Mouse (Mus musculus) hindbrain, embryonic 13.5 days (tissue): ENCODE data around the gene Gm43552. TPM values are rescaled to one million over a fixed set of nuclear protein-coding genes. Genes with fewer than 3 reads are reported as not detected.
"Not testable (repeated sequence)": the region's sequence is repeated elsewhere in the genome, so short reads cannot be mapped to it uniquely, and the experiment has no call there.

Experiments
- ATAC-seq: fragments of 200-750 bp; cut with Nextera tagmentation; 2 replicates; pipeline ENCODE4 v1.8.0; 2017; ENCODE audit warnings: moderate TSS enrichment; ENCODE audit not compliant: low FRiP score
- H3K27ac ChIP-seq: fragments of 300-500 bp; sonication (generic); 2 replicates; pipeline ENCODE4 v1.5.1; 2015; ENCODE audit warnings: inconsistent platforms, mild to moderate bottlenecking, moderate library complexity
- H3K27me3 ChIP-seq: fragments of 300-500 bp; sonication (generic); 2 replicates; pipeline ENCODE4 v1.6.1; 2015; ENCODE audit warnings: mild to moderate bottlenecking, inconsistent platforms
- H3K36me3 ChIP-seq: fragments of 300-500 bp; sonication (generic); 2 replicates; pipeline ENCODE4 v1.6.1; 2015; ENCODE audit warnings: mild to moderate bottlenecking, inconsistent platforms
- H3K4me1 ChIP-seq: fragments of 300-500 bp; sonication (generic); replicated peaks from 2 replicates; pipeline ENCODE4 v1.6.1; 2015; ENCODE audit warnings: inconsistent platforms
- H3K4me2 ChIP-seq: fragments of 300-500 bp; sonication (generic); 2 replicates; pipeline ENCODE4 v1.6.1; 2015; ENCODE audit warnings: inconsistent platforms, mild to moderate bottlenecking, moderate library complexity
- H3K4me3 ChIP-seq: fragments of 300-500 bp; sonication (generic); 2 replicates; pipeline ENCODE4 v1.5.1; 2015; ENCODE audit warnings: mild to moderate bottlenecking, inconsistent platforms
- H3K9ac ChIP-seq: fragments of 300-500 bp; sonication (generic); 2 replicates; pipeline ENCODE4 v1.6.1; 2015; ENCODE audit warnings: mild to moderate bottlenecking, inconsistent platforms
- H3K9me3 ChIP-seq: fragments of 300-500 bp; sonication (generic); 2 replicates; pipeline ENCODE4 v1.6.1; 2016; ENCODE audit warnings: inconsistent platforms
- WGBS: fragments of 180-500 bp; shearing (Covaris S2); methylation state at CpG from one replicate; pipeline ENCODE4 v1.1.7; 2015; 5-methylcytosine and 5-hydroxymethylcytosine counted together
- polyA plus RNA-seq: library from polyadenylated mRNA; unstranded; fragments of >200 nt; fragmentation: Nextera tagmentation; extraction: Ambion mirVana; gene quantifications from 2 replicates; pipeline ENCODE4 v1.2.1, GENCODE M21; 2015

The Gm43552 gene
- polyA plus RNA-seq, 1 experiment from 2014 or later, result 2.7 TPM

GRCm38 (mm10) chr5:65487381-65487780 lies 5.3 kb downstream of the Gm43552 start:
- Histone ChIP-seq H3K4me2 (no peak overlapping the region), H3K36me3 (no peaks in the 10 kb centered on the region; the same call in 1 of the 2 replicates), H3K27me3 (no peaks in the 10 kb centered on the region), H3K27ac (no peak overlapping the region), H3K9ac (no peak overlapping the region), H3K4me1 (peaks cover 36% of the 10 kb centered on the region), H3K9me3 (no peaks in the 10 kb centered on the region), H3K4me3 (no peak overlapping the region)
- 80% methylated on average over 10 of the region's 10 CpGs for whole genome bisulfite sequencing
- no peak for ATAC-seq

GRCm38 (mm10) chr5:65486514-65486913 lies 6.1 kb downstream of the Gm43552 start:
- peaks cover 34% of the 10 kb centered on the region for H3K4me1 ChIP-seq
- H3K9me3 ChIP-seq, result no peaks in the 10 kb centered on the region
- no peaks in the 10 kb centered on the region for H3K27me3 ChIP-seq
- no peak for ATAC-seq
- H3K27ac ChIP-seq, result no peak overlapping the region
- no peak overlapping the region for H3K4me2 ChIP-seq
- H3K4me3 ChIP-seq, result no peak overlapping the region
- H3K9ac ChIP-seq, result no peak overlapping the region
- no peaks in the 10 kb centered on the region; the same call in 1 of the 2 replicates for H3K36me3 ChIP-seq
- WGBS, result 86% methylated on average over 2 of the region's 2 CpGs

- H3K36me3 ChIP-seq, result no peaks in the 10 kb centered on the region
- H3K4me2 ChIP-seq, result no peak overlapping the region
- no peak overlapping the region for H3K27ac ChIP-seq
- no peaks in the 10 kb centered on the region for H3K27me3 ChIP-seq
- no peak overlapping the region for H3K4me3 ChIP-seq
- 90% methylated on average over 4 of the region's 4 CpGs for WGBS
- peaks cover 7% of the 10 kb centered on the region; the same call in 1 of the 2 replicates for H3K4me1 ChIP-seq
- H3K9ac ChIP-seq, result no peak overlapping the region
- ATAC-seq, result no peak
- H3K9me3 ChIP-seq, result no peaks in the 10 kb centered on the region
Observed at GRCm38 (mm10) chr5:65482996-65483395, 9.6 kb downstream of the Gm43552 start.

- Histone ChIP-seq H3K9ac (no peak overlapping the region), H3K27me3 (no peaks in the 10 kb centered on the region), H3K36me3 (no peaks in the 10 kb centered on the region), H3K9me3 (no peaks in the 10 kb centered on the region), H3K27ac (no peak overlapping the region), H3K4me1 (no peaks in the 10 kb centered on the region), H3K4me3 (no peak overlapping the region), H3K4me2 (no peak overlapping the region)
- ATAC-seq, result no peak
- 86% methylated on average over 4 of the region's 4 CpGs for WGBS
Observed at GRCm38 (mm10) chr5:65480511-65480910, 12.1 kb downstream of the Gm43552 start.

- ATAC-seq, result no peak
- Histone ChIP-seq H3K4me1 (no peaks in the 10 kb centered on the region), H3K27me3 (no peaks in the 10 kb centered on the region), H3K9ac (no peak overlapping the region), H3K27ac (no peak overlapping the region), H3K4me3 (no peak overlapping the region), H3K36me3 (no peaks in the 10 kb centered on the region), H3K4me2 (no peak overlapping the region), H3K9me3 (no peaks in the 10 kb centered on the region)
- 90% methylated on average over 9 of the region's 9 CpGs for WGBS
Observed at GRCm38 (mm10) chr5:65479681-65480445, 12.8 kb downstream of the Gm43552 start.

GRCm38 (mm10) chr5:65478224-65478623 lies 14.4 kb downstream of the Gm43552 start:
- 74% methylated on average over 4 of the region's 4 CpGs for WGBS

GRCm38 (mm10) chr5:65476739-65477138 lies 15.9 kb downstream of the Gm43552 start:
- not testable (repeated sequence) for H3K9me3 ChIP-seq, H3K4me1 ChIP-seq, H3K4me2 ChIP-seq, H3K27me3 ChIP-seq, H3K36me3 ChIP-seq, H3K27ac ChIP-seq, H3K9ac ChIP-seq, H3K4me3 ChIP-seq, ATAC-seq
- WGBS, result 94% methylated on average over 4 of the region's 4 CpGs

More at GRCm38 (mm10) chr5:65478224-65478623, 14.4 kb downstream of the Gm43552 start:
- ATAC-seq, result no peak
- Histone ChIP-seq H3K4me2 (no peak overlapping the region), H3K9ac (no peak overlapping the region), H3K27ac (no peak overlapping the region), H3K27me3 (no peaks in the 10 kb centered on the region), H3K9me3 (no peaks in the 10 kb centered on the region), H3K36me3 (no peaks in the 10 kb centered on the region), H3K4me1 (no peaks in the 10 kb centered on the region), H3K4me3 (no peak overlapping the region)

GRCm38 (mm10) chr5:65475806-65476205 lies 16.8 kb downstream of the Gm43552 start:
- H3K4me3 ChIP-seq, result no peak overlapping the region
- H3K4me2 ChIP-seq, result no peak overlapping the region
- H3K36me3 ChIP-seq, result no peaks in the 10 kb centered on the region
- WGBS, result 94% methylated on average over 2 of the region's 2 CpGs
- H3K27ac ChIP-seq, result no peak overlapping the region
- no peaks in the 10 kb centered on the region for H3K27me3 ChIP-seq
- no peaks in the 10 kb centered on the region; the same call in 1 of the 2 replicates for H3K4me1 ChIP-seq
- ATAC-seq, result no peak
- H3K9ac ChIP-seq, result no peak overlapping the region
- no peaks in the 10 kb centered on the region for H3K9me3 ChIP-seq

- H3K9ac ChIP-seq, result no peak overlapping the region
- no peaks in the 10 kb centered on the region; the same call in 1 of the 2 replicates for H3K4me1 ChIP-seq
- H3K36me3 ChIP-seq, result peaks cover 34% of the 10 kb centered on the region
- H3K27me3 ChIP-seq, result no peaks in the 10 kb centered on the region
- H3K4me2 ChIP-seq, result no peak overlapping the region
- 91% methylated on average over 6 of the region's 6 CpGs for whole genome bisulfite sequencing
- no peak for ATAC-seq
- no peak overlapping the region for H3K27ac ChIP-seq
- H3K9me3 ChIP-seq, result no peaks in the 10 kb centered on the region
- no peak overlapping the region for H3K4me3 ChIP-seq
Observed at GRCm38 (mm10) chr5:65469766-65470165, 22.9 kb downstream of the Gm43552 start.

GRCm38 (mm10) chr5:65466911-65467310 lies 25.7 kb downstream of the Gm43552 start:
- Histone ChIP-seq H3K9me3 (no peaks in the 10 kb centered on the region), H3K4me2 (no peak overlapping the region), H3K4me3 (no peak overlapping the region), H3K9ac (no peak overlapping the region), H3K36me3 (peaks cover 42% of the 10 kb centered on the region), H3K4me1 (no peaks in the 10 kb centered on the region), H3K27me3 (no peaks in the 10 kb centered on the region), H3K27ac (no peak overlapping the region)
- no peak for ATAC-seq
- WGBS, result 78% methylated on average over 3 of the region's 3 CpGs

- Histone ChIP-seq H3K4me1 (no peaks in the 10 kb centered on the region), H3K9me3 (no peaks in the 10 kb centered on the region), H3K36me3 (peaks cover 46% of the 10 kb centered on the region), H3K4me3 (no peak overlapping the region), H3K27me3 (no peaks in the 10 kb centered on the region), H3K27ac (no peak overlapping the region), H3K9ac (no peak overlapping the region), H3K4me2 (no peak overlapping the region)
- ATAC-seq, result no peak
- WGBS, result 94% methylated on average over 14 of the region's 14 CpGs
Observed at GRCm38 (mm10) chr5:65460361-65460760, 32.3 kb downstream of the Gm43552 start.

GRCm38 (mm10) chr5:65459454-65459853 lies 33.2 kb downstream of the Gm43552 start:
- ATAC-seq, result no peak
- H3K9me3 ChIP-seq, result no peaks in the 10 kb centered on the region
- H3K4me3 ChIP-seq, result no peak overlapping the region
- peaks cover 40% of the 10 kb centered on the region for H3K36me3 ChIP-seq
- H3K4me1 ChIP-seq, result no peaks in the 10 kb centered on the region
- H3K9ac ChIP-seq, result no peak overlapping the region
- H3K4me2 ChIP-seq, result no peak overlapping the region
- no peaks in the 10 kb centered on the region for H3K27me3 ChIP-seq
- WGBS, result 91% methylated on average over 3 of the region's 3 CpGs
- H3K27ac ChIP-seq, result no peak overlapping the region

GRCm38 (mm10) chr5:65457846-65458245 lies 34.8 kb downstream of the Gm43552 start:
- ATAC-seq, result no peak
- Histone ChIP-seq H3K36me3 (peaks cover 42% of the 10 kb centered on the region), H3K27me3 (no peaks in the 10 kb centered on the region), H3K4me1 (no peaks in the 10 kb centered on the region), H3K4me3 (no peak overlapping the region), H3K27ac (no peak overlapping the region), H3K9me3 (no peaks in the 10 kb centered on the region), H3K4me2 (no peak overlapping the region), H3K9ac (no peak overlapping the region)
- 84% methylated on average over 5 of the region's 5 CpGs for WGBS
